Mouse (Mus musculus): Measurements from ENCODE around the gene Rngtt.
"Not testable (repeated sequence)": the region's sequence is repeated elsewhere in the genome, so short reads cannot be mapped to it uniquely, and the experiment has no call there.

Rngtt gene

DNA sequence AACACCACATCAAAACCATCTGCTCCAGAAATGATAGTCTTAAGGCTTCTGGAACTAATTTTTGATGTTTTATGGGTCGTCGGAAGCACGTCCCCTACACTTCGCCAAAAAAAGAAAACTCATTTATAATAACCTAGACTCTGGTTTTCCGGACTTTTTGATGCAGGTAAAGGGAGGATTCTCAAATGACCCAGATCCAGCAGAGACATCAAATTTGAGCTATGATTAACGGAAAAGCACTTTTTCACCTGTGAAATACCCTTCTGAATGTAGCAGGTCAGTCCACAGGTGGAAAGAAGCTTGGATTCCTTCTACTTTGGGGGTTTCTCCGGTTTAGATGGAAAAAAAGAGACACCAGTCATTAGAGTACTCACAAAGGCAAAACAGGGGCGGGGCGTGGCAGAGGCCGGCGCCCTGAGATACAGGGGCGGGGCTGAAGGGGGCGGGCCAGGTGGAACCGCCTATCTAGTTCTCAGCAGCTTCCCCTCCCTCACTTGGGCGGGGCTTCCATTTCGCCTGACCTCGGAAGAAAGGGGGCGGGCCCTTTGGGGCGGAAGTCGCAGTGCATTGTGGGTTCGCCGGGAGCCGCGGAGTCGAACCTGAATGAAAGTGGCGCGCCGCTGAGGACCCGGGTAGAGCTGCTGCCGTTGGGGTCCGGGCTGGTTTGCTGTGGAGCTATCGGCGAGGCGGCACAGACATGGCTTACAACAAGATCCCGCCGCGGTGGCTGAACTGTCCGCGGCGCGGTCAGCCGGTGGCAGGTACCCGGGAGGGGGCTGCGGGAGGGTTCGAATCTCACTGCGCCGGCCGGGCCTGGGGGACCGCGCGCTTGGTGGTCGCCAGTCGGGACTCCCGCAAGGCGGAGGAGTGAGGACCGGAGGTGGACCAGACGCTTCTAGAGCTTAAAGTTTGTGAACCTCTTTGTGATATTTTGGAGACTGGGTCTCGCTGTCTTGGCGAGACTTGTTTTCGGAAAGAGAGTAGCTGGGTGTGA is at the start of gene Rngtt:
Gene Rngtt, plus strand, starts transcription at position 548 of the 994 bp plus-strand sequence.
- peak; percentile 98 for DNase-seq (ENCODE audit: low read depth)

- DNase-seq (ENCODE audit: low read depth): no peak
Observed at GRCm38 (mm10) chr4:33260311-33260710, 49.8 kb upstream of the Rngtt start.

- no peak for DNase-seq (ENCODE audit: low read depth)
Observed at GRCm38 (mm10) chr4:33261311-33261753, 48.8 kb upstream of the Rngtt start.

GRCm38 (mm10) chr4:33262897-33263296 is 47.2 kb upstream of the Rngtt start:
- no peak for DNase-seq (ENCODE audit: low read depth)

DNA sequence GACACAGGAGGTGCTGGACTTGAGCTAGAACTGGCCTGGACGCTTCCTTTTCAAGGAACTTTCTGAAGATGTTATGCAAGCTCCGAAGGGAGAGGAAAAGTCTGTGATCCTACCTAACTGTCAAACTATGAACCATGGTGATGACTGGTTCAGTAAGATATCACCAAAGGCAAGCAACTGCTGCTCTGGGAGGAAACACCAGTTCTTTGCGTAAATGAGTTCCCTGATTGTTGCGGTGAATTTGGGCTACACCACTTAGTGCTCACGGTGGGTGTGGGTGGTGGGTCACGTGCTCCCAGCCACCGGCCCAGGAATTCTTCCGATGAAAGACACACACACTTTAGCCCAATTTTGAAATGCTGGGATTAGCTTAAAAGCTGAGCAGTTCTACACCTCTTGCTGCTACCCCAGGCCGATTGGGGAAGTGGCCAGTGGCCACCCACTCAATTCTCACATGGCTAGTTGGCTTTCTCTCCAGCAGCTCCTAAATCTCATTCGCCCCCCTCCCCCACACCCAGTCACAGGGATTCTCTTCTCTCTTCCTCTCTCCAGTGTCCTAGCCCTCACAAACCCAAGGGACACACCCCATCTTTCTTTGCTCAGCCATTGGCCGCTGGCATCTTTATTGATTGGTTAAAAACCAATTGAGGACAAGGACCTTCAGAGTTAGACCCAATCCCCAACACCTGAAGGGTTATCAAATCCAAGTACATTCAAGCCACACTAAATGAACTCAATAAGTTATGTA is 45.0 kb upstream of the Rngtt start:
- DNase-seq (ENCODE audit: low read depth): no peak

DNA sequence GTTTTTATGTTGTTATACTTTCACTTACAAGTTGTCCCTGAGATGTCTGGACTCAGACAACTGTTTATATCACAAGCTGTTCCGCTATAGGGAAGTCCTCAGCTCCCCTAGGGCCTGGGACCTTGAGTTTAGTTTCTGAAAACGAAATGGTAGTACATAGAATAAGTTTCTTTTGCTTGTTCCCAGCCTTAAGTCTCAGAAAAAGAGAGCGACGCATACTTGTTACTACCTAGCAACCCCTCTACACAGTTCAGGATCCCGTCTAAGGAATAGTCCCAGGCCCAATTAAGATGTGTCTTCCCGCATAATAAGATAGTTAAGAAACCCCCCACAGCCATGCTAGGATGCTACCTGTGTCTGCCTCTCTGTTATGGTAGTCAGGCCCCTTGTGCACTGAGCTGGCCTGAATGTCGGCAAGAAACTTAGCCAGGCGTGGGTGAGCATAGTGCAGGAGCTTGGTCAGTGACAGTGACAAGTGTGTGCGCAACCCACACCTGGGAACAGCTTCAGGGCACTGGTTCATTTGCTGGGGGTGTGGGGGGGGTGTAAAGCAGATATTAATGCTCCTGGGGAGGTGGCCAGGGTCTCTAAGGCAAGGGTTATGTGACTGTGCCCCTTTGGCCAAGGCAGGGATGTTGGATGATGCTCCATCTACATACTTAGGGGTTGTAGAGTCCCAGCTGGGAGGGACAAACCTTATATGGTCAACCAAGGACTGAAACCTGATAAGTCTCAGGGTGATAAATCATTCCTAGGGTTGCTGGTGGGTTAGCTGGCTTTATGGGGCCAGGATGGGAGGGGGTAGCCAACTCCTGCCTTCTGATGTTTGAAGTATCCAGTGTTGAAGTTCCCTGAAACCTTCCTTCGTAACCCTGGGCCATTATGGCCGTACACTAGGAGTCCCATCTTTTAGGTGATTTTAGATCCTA is 39.5 kb upstream of the Rngtt start:
- no peak for DNase-seq (ENCODE audit: low read depth)

DNA sequence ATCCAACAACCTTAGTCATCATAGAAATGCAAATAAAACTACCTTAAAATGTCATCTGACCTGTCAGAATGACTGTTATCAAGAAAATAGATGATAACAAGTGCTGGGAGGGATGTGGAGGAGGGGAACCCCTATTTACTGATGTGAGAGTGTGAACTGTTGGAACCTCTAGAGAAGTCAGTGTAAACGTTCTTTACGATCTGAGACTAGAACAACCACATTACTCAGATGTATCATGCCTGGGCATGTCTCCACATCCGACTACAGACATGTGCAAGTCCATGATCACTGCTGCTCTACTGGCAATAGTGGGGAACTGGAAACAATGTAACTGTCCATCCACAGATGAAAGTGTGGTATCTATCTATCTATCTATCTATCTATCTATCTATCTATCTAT is 36.7 kb upstream of the Rngtt start:
- no peak for DNase-seq (ENCODE audit: low read depth)

- DNase-seq (ENCODE audit: low read depth): no peak
Observed at GRCm38 (mm10) chr4:33281891-33282685, 28.0 kb upstream of the Rngtt start.

- DNase-seq (ENCODE audit: low read depth): no peak
Observed at GRCm38 (mm10) chr4:33284083-33284880, 25.8 kb upstream of the Rngtt start.

- DNase-seq (ENCODE audit: low read depth): no peak
Observed at GRCm38 (mm10) chr4:33285448-33285847, 24.7 kb upstream of the Rngtt start.

- no peak for DNase-seq (ENCODE audit: low read depth)
Observed at GRCm38 (mm10) chr4:33289106-33289650, 20.9 kb upstream of the Rngtt start.

DNA sequence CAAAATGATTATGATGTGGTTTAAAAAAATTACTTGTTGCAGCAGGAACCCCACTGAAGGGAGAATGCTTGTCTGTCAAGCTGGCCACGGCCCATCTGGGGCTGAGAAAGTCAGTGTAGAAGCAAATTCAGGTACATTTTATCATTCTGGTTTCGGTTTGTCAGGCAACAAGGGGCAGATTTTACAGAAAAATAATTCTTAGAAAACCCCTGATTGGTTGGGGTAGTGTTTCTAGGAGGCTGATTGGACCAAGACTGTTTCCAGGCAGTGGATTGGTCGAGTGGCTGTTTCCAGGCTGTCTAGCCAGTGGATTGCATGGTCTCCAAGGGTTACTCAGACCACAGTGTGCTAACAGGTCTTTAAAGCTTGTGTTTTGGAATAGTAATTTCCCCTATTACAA is 20.1 kb upstream of the Rngtt start, which contains the start of gene Pnrc1:
Gene Pnrc1, minus strand, starts transcription at position 162 of the 400 bp plus-strand sequence.
- no peak for DNase-seq (ENCODE audit: low read depth)

DNA sequence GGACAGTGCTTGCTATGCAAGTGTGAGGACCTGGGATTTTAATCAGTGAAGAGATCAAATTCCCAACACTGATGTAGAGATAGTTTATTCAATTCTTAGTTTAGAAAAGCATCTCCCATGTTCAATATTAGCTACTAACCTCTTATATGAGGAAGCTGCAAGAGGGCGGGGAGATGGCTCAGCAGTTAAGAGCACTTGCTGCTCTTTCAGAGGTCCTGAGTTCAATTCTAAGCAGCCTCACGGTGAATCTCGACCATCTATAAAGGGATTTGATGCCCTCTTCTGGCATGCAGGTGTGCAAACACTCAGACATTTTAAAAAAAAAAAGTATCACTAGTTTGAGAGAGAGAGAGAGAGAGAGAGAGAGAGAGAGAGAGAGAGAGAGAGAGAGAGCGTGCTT is 19.2 kb upstream of the Rngtt start:
- no peak for DNase-seq (ENCODE audit: low read depth)

DNA sequence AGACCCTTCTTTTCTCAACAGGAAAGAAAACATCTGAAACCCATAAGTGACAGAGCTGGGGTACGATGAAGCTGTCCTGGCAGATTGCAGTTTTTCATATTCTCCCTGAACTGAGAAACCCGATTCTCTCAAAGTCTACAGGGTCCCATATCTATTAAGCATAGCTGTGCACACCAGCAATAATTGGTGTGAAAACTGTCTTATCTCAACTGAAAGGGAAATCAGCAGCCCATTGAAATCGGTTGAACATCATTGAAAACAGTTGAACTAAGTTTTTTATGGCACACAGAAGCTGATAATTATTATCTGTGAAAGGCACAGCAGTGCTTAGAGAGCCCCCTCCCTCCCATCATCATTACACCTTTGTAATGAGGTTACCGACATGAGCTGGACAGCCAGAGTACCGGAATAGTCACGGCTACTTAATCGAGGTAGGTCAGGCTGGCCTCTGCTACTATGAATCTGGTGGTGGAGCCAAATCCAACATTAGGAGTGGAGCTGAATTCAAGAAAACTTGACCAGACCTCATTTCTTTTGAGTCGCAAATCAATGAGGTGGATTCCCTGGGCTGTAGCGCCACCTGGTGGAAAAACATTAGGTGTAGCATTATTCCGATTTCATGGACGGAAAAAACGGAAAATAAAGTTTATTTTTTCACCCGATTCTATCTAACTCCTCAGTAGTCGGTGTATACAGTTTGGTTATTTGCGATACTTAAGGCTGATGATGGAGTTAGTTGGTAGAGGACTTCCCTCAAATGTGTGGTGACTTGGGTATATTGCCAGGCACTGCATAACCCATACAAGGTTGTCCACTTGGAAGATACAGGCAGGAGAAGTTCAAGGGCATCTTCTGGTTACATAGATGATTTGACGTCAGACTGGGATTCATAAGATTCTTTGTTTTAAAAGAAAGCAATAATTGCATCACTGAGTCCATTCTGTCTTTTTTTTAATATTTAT is 17.4 kb upstream of the Rngtt start:
- DNase-seq (ENCODE audit: low read depth): peak; percentile 70

DNA sequence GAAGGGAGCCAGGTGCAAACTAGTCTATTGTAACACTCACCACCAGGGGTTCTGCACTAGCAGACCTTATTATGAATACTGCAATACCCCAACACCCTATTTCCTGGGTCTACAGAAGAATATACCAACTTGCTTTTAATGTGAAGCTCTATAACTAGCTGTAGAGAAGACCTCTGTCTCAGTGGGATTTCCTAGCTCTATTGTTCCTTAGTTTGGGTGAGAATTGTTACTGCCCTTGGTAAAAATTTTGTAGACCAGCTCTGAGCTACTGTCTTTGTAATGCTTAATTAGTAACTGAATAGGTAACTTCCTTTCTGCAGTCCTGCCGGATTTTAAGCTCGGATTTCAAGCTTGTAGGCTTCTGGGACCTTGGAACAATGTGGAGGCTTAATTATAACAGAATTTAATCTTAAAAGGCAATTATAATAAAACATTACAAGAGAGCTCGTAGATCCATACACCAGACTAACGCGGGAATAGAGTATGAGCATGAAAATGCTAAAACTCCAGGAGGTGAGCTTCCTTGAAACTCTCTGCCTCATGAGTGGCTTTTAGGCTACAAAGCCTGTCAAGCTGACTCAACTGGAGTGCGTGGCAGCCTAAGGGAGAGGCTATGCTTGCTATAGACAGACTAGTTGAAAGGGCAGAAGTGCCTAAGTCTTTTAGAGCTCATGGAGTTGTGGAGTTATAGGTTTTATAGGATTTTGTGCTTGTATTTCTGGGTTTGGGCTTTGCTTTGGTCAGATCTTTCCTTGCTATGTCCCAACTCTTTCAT is 9.0 kb upstream of the Rngtt start:
- DNase-seq (ENCODE audit: low read depth): not testable (repeated sequence)

DNA sequence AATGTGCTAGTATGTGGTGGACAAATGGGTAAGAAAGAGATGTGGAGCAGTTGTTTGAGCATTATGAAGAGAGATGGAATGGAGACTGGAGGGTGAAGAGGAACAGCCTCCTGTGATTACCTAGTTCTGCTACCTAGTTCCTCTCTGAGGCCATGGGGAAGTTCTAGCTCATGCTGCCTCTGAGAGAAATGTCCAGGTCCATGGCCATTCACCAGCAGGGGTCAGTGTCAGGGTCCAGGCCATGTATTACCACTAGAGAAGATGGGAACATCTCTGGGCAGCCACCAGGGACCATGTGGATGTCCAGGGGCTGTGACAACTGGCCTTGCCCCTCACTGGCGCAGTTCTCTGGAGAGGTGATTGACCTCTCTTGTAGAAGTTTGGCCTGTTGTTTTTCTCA is 7.1 kb upstream of the Rngtt start:
- DNase-seq (ENCODE audit: low read depth): no peak

- DNase-seq (ENCODE audit: low read depth): no peak
Observed at GRCm38 (mm10) chr4:33307146-33307545, 3.0 kb upstream of the Rngtt start.
